Mouse (Mus musculus) gastrocnemius, adult 2 months (tissue): ENCODE data around the gene Slc16a9. TPM values are rescaled to one million over a fixed set of nuclear protein-coding genes. Genes with fewer than 3 reads are reported as not detected.
A peak's percentile ranks its signal among the peaks of the same experiment; 100 is the strongest.

Experiments used
- DNase-seq: peaks from one replicate; pipeline ENCODE4 v3.0.0; 2022
- H3K27ac ChIP-seq: fragments of 200-600 bp; 2 replicates; pipeline ENCODE4 v1.8.1; 2022; ENCODE audit warnings: mild to moderate bottlenecking
- H3K4me3 ChIP-seq: fragments of 200-600 bp; 2 replicates; pipeline ENCODE4 v1.8.1; 2022; ENCODE audit warnings: mild to moderate bottlenecking, moderate library complexity
- CTCF ChIP-seq: fragments of 200-600 bp; IDR thresholded peaks from 2 replicates; pipeline ENCODE4 v1.8.1; 2022; ENCODE audit warnings: antibody characterized with exemption, mild to moderate bottlenecking, moderate library complexity
- intact Hi-C: fragments of 180-260 bp; cut with DNase I; formaldehyde crosslinking; loops from one replicate; pipeline ENCODE4 v1.15.1; 2025
- long read RNA-seq, 2 experiments: library from polyadenylated mRNA; stranded (forward); transcript quantifications; one replicate each; pipeline ENCODE4 v2.0.0; 2021
- total RNA-seq, 2 experiments: library from RNA; stranded (reverse); gene quantifications; 2 replicates each; pipeline ENCODE4 v1.2.3; 2021

The Slc16a9 gene
- 1 to 10 TPM; 5.0 to 9.6 TPM for total RNA-seq
- long read RNA-seq, experiment 1, transcript Slc16a9-201 (6 exons, 3,756 nt): major isoform, 10 of 12 reads
- long read RNA-seq, experiment 1, partial matches to known transcripts: 2 of 12 reads
- long read RNA-seq, experiment 1, other reads (novel, unspliced or antisense): 0 of 12 reads
- long read RNA-seq, experiment 2, partial matches to known transcripts: 3 of 4 reads
- long read RNA-seq, experiment 2, other reads (novel, unspliced or antisense): 1 of 4 reads

DNA sequence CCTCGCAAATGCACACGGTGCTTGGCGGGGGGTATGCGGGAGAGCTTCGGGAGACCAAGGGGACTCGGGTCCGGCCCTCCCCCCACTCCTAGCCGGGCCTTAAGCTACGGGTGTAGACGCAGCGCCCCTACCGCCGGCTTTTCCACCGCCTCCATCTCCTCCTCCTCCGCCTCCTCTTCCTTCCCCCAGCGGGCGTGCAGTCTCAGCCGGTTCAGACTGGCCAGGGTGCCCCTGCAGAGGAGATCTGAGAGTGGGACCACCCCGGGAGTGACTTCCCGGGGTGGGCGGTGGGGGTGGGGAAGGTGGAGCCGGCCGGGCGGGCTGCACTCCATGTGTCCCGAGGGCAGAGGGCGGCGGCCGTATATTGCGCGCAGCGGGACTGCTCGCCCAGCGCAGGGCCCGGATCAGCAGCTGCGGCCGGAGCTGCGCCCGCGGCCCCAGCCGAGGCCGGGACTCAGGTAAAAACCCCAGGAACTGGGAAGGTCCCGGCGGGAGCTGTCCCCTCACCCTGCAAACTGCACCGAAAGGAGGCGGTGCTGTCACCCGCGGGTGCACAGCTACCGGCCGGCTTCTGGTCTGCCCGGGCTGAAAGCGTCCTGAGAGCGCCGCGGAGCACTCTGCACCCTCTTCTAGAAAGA lies at the start of gene Slc16a9:
TSS of gene Slc16a9 (plus strand) at position 180 of the 638 bp plus-strand sequence.
- peak within 1 kb of the TSS; percentile 93 for H3K27ac ChIP-seq
- peak within 1 kb of the TSS; percentile 94 for H3K4me3 ChIP-seq
- DNase-seq: peak; percentile 86
- intact Hi-C loops: loop anchor here (2.0 to 5.0 kb wide), 3 partner anchors 18 to 72 kb away; no protein-coding TSS in a partner anchor
- TF ChIP-seq CTCF: peak; percentile 59

- TF ChIP-seq CTCF: no peak
- Histone ChIP-seq H3K27ac (peak overlapping the region; percentile 53), H3K4me3 (no peak overlapping the region)
- intact Hi-C loops: no loop called here
- DNase-seq: no peak
Observed at GRCm38 (mm10) chr10:70195279-70195678, 49.6 kb upstream of the Slc16a9 start.

GRCm38 (mm10) chr10:70195786-70196185 lies 49.1 kb upstream of the Slc16a9 start:
- intact Hi-C loops: loop anchor here (2.0 kb wide), 1 partner anchor 101 kb away; no protein-coding TSS in a partner anchor
- Histone ChIP-seq H3K27ac (peak overlapping the region; percentile 64), H3K4me3 (no peak overlapping the region)
- TF ChIP-seq CTCF: peak; percentile 68
- peak; percentile 44 for DNase-seq

DNA sequence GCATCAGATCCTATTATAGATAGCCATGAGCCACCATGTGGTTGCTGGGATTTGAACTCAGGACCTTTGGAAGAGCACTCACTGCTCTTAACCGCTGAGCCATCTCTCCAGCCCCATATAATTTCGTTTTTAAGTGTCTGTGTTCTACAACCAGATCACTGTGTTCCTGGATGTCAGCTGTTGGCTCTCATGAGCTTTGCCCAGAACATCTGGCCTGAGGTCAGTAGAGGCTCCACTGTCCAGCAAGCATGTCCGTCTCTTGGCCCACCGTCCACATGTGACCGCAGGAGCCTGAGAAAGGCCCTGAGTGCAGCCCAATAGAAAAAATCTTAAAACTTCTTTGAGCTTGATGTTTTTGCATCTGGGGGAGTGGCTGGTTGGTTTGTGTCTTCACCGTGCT lies 48.2 kb upstream of the Slc16a9 start:
- intact Hi-C loops: loop anchor here (2.0 kb wide), 1 partner anchor 100 kb away; no protein-coding TSS in a partner anchor

GRCm38 (mm10) chr10:70197601-70198000 lies 47.3 kb upstream of the Slc16a9 start:
- TF ChIP-seq CTCF: no peak
- no peak overlapping the region for H3K4me3 ChIP-seq
- H3K27ac ChIP-seq: peak overlapping the region; percentile 64
- intact Hi-C loops: loop anchor here (2.0 kb wide), 1 partner anchor 99 kb away; no protein-coding TSS in a partner anchor
- DNase-seq: no peak

More for the DNA sequence above, 48.2 kb upstream of the Slc16a9 start:
- H3K27ac ChIP-seq: peak overlapping the region; percentile 64
- no peak overlapping the region for H3K4me3 ChIP-seq
- DNase-seq: peak; percentile 68
- no peak for TF ChIP-seq CTCF

DNA sequence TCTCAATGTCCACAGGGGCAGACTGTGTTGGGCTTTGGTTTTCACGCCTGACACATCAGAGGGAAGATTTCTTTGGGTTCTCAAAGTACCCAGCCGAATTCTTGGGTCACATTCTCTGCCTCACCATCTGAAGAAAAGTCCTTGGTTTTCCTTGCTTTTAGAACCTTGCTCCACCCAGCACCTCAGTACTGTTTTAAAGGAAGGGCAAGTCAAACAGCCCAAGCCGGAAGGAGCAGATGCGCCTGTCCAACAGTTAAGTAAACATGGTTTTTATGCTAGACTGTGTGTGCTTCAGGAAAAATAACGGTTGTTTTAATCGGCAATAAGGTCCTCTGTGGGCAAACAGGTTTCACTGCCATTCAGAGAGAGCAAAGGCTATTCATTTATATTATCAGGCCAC lies 46.9 kb upstream of the Slc16a9 start:
- no peak for TF ChIP-seq CTCF
- DNase-seq: no peak
- peak overlapping the region; percentile 38; the same call in 1 of the 2 replicates for H3K27ac ChIP-seq
- intact Hi-C loops: no loop called here
- H3K4me3 ChIP-seq: no peak overlapping the region

DNA sequence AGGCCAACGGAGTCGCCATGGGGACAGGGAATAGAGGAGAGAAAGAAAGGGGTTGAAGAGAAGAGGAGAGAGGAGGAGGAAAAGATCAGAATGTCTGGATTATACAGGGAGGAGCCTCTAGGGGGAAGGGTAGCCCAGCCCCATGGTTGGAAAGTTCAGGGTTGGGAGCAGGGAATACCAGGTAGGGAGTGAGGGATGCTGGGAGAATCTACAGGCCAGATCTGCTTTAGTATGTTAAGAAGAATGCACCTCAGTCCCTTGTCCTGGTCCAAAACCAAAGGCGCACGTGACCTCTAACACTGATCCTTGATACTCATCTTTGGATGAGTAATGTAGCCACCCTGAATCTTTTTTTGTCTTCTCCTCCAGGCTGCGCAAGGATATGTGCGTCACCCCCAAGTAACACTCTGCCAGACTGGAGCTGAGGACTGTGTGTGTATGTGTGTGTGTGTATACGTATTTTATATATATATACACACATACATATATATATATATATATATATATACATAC lies 45.9 kb upstream of the Slc16a9 start:
- intact Hi-C loops: no loop called here
- DNase-seq: no peak
- Histone ChIP-seq H3K4me3 (no peak overlapping the region), H3K27ac (no peak overlapping the region)
- TF ChIP-seq CTCF: no peak

DNA sequence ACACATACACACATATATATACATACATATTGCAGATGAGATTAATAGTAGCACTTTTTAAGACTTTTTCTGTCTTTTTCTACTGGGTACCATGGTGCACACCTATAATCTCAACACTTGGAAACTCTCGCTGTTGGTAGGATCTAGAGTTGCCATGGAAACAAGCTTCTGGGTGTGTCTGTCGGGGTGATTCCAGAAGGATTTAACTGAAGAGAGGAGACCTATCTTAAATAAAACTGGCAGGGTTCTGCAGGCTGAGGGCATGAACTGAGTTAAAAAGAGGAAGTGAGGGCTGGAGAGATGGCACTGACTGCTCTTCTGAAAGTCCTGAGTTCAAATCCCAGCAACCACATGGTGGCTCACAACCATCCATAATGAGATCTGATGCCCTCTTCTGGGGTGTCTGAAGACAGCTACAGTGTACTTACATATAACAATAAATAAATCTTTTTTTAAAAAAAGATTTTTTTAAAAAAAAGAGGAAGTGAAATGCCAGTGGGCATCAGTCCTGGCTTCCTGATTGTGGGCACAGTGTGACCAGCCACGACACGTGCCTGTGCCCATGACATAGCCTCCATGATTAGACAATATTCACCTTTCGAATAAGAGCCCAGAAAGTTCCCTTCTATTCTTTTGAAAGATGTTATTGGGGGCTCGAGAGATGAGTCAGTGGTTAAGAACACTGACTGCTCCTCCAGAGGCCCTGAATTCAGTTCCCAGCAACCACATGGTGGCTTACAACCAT lies 45.3 kb upstream of the Slc16a9 start:
- no peak for DNase-seq
- no peak for TF ChIP-seq CTCF
- Histone ChIP-seq H3K4me3 (no peak overlapping the region), H3K27ac (no peak overlapping the region)
- intact Hi-C loops: no loop called here

DNA sequence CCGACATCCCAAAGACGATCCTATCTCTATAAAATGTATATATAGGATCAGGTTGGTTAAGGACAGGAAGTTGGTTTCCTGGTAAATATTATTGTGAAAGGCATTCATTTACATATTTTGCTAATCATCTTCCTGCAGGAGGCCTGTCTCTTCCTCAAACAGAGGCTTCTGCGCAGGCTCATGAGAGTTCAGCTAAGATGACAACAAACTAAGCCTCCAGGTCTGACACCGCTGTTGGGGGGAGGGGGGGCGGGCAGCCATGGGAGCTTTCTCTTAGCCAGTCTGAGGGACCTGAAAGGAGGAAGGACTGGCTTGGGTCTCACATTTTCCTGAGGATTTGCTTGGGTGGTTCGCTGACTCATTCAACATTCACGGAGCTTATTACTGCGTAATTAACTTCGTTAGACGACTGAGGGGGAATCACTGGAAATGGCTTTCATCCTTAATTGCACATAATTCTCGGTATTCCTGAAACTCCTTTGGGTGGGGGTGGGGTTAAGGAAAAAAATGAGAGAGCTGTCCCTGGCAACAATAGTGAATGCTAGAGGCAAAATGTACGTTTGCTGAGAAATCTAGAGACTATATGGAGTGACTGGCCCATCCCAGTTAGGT lies 43.9 kb upstream of the Slc16a9 start:
- Histone ChIP-seq H3K4me3 (no peak overlapping the region), H3K27ac (no peak overlapping the region)
- TF ChIP-seq CTCF: no peak
- intact Hi-C loops: no loop called here
- DNase-seq: no peak

- intact Hi-C loops: loop anchor here (2.0 kb wide), 1 partner anchor 38 kb away; no protein-coding TSS in a partner anchor
- TF ChIP-seq CTCF: peak; percentile 7; the same call in 1 of the 2 replicates
- Histone ChIP-seq H3K27ac (peak within 1 kb of the TSS; percentile 93), H3K4me3 (peak within 1 kb of the TSS; percentile 76)
- peak; percentile 71 for DNase-seq
Observed at GRCm38 (mm10) chr10:70204505-70205399, 40.1 kb upstream of the Slc16a9 start, which contains the start of gene Mrln. Gene Mrln (plus strand): TSS chr10:70204664.

- TF ChIP-seq CTCF: no peak
- no peak for DNase-seq
- H3K4me3 ChIP-seq: no peak overlapping the region
Observed at GRCm38 (mm10) chr10:70211281-70211680, 33.6 kb upstream of the Slc16a9 start.

More at GRCm38 (mm10) chr10:70211281-70211680, 33.6 kb upstream of the Slc16a9 start:
- intact Hi-C loops: no loop called here
- no peak overlapping the region for H3K27ac ChIP-seq
